ENCODE assay signal across 9 mouse cellular contexts in genomic region chr9:20745129-20745966, GRCm38 (mm10). TPM values are rescaled to one million over a fixed set of nuclear protein-coding genes. Genes with fewer than 3 reads are reported as not detected.
DNase-seq lines count a peak whose midpoint lies in the region; ATAC-seq and TF ChIP-seq lines count a peak whose summit lies in the region.
"Had no signal": no experiment of that assay in that cellular context is flagged by ENCODE, and none has a peak within 500 bp of the region (broad histone marks: within the 10 kb centered on the region; RNA-seq: fewer than 3 reads in every experiment).

No protein-coding gene starts in this region.

- peaks cover 29% of the 10 kb centered on the region for H3K27me3 ChIP-seq in neural tube, embryonic 11.5 days (ENCODE audit: control insufficient read depth, insufficient read depth, low read length)
- peaks cover 16% of the 10 kb centered on the region for H3K27me3 ChIP-seq in forebrain, embryonic 14.5 days (replicated peaks; ENCODE audit: control insufficient read depth, insufficient read depth, low read length)
- peaks cover 45% of the 10 kb centered on the region for H3K27me3 ChIP-seq in limb, embryonic 14.5 days (ENCODE audit: control insufficient read depth, insufficient read depth, low read length)
- H3K27me3 ChIP-seq in stomach, embryonic 15.5 days (replicated peaks), result peaks cover 41% of the 10 kb centered on the region

- no peaks in the 10 kb centered on the region for H3K36me3 ChIP-seq in neural tube, embryonic 11.5 days (ENCODE audit: control insufficient read depth, insufficient read depth, low read length)
- no peaks in the 10 kb centered on the region for H3K36me3 ChIP-seq in forebrain, embryonic 14.5 days (ENCODE audit: control insufficient read depth, insufficient read depth, low read length)
- no peaks in the 10 kb centered on the region for H3K36me3 ChIP-seq in limb, embryonic 14.5 days (ENCODE audit: control insufficient read depth, insufficient read depth, low read length)
- no peaks in the 10 kb centered on the region for H3K36me3 ChIP-seq in stomach, embryonic 15.5 days

- H3K4me3 ChIP-seq in neural tube, embryonic 11.5 days (ENCODE audit: low read depth, low read length), result peak overlapping the region; percentile 46
- H3K4me3 ChIP-seq in forebrain, embryonic 14.5 days (ENCODE audit: low read depth, low read length), result peak overlapping the region; percentile 60
- H3K4me3 ChIP-seq in limb, embryonic 14.5 days (replicated peaks; ENCODE audit: low read length), result peak overlapping the region; percentile 44
- H3K4me3 ChIP-seq in stomach, embryonic 15.5 days (replicated peaks), result peak overlapping the region; percentile 46

- ATAC-seq in neural tube, embryonic 11.5 days (ENCODE audit: insufficient read depth, low FRiP score, low TSS enrichment), result no peak
- peak; percentile 25; the same call in 1 of the 2 replicates for ATAC-seq in forebrain, embryonic 14.5 days
- ATAC-seq in limb, embryonic 14.5 days (ENCODE audit: low FRiP score, low read depth), result no peak
- ATAC-seq in stomach, embryonic 15.5 days (ENCODE audit: insufficient read depth, low FRiP score, low read depth), result no peak
- ATAC-seq in erythroblast, adult 5-6 weeks (replicated peaks; ENCODE audit: low FRiP score, poor library complexity, severe bottlenecking), result no peak
- ATAC-seq: activated CD4-positive, CD25-positive, alpha-beta regulatory T cell, adult 4 months had no signal

- TF ChIP-seq POLR2A in limb, embryonic 14.5 days (IDR thresholded peaks at IDR 0.05; ENCODE audit: borderline replicate concordance, extremely low read depth, insufficient read depth, insufficient read length), result no peak

- H3K4me1 ChIP-seq in neural tube, embryonic 11.5 days (ENCODE audit: control insufficient read depth, insufficient read depth, low read length), result peaks cover 3% of the 10 kb centered on the region
- peaks cover 5% of the 10 kb centered on the region for H3K4me1 ChIP-seq in forebrain, embryonic 14.5 days (ENCODE audit: control insufficient read depth, insufficient read depth, low read length)
- H3K4me1 ChIP-seq in limb, embryonic 14.5 days (ENCODE audit: control insufficient read depth, insufficient read depth, low read length), result peaks cover 9% of the 10 kb centered on the region; the same call in 1 of the 2 replicates
- peaks cover 20% of the 10 kb centered on the region for H3K4me1 ChIP-seq in stomach, embryonic 15.5 days

- no peak for DNase-seq in neural tube, embryonic 11.5 days (ENCODE audit: low spot score)
- DNase-seq in neural tube, embryonic 10.5 days (ENCODE audit: extremely low spot score, low spot score), result no peak
- DNase-seq in forebrain, embryonic 14.5 days (ENCODE audit: low spot score), result no peak
- DNase-seq in limb, embryonic 14.5 days (ENCODE audit: low spot score), result no peak
- DNase-seq in cerebellum, postnatal 4 days (ENCODE audit: low spot score in 2 of 2), result no peak

- H3K4me2 ChIP-seq in neural tube, embryonic 11.5 days (ENCODE audit: low read depth), result peak overlapping the region; percentile 85
- H3K4me2 ChIP-seq in forebrain, embryonic 14.5 days (ENCODE audit: low read length), result peak overlapping the region; percentile 77
- H3K4me2 ChIP-seq in limb, embryonic 14.5 days (replicated peaks; ENCODE audit: low read depth, low read length, severe bottlenecking), result peak overlapping the region; percentile 84
- peak overlapping the region; percentile 85 for H3K4me2 ChIP-seq in stomach, embryonic 15.5 days

- 10% methylated on average over 17 of the region's 17 CpGs for WGBS in neural tube, embryonic 11.5 days
- 9% methylated on average over 17 of the region's 17 CpGs for WGBS in forebrain, embryonic 14.5 days
- 12% methylated on average over 17 of the region's 17 CpGs for WGBS in limb, embryonic 14.5 days
- WGBS in stomach, embryonic 15.5 days, result 14% methylated on average over 17 of the region's 17 CpGs

- no peak overlapping the region for H3K27ac ChIP-seq in neural tube, embryonic 11.5 days (ENCODE audit: low read depth, low read length)
- no peak overlapping the region for H3K27ac ChIP-seq in forebrain, embryonic 14.5 days (ENCODE audit: low read depth, low read length)
- H3K27ac ChIP-seq in limb, embryonic 14.5 days (replicated peaks; ENCODE audit: low read depth, low read length), result no peak overlapping the region
- no peak overlapping the region for H3K27ac ChIP-seq in stomach, embryonic 15.5 days

- H3K9ac ChIP-seq in neural tube, embryonic 11.5 days (ENCODE audit: low read length), result peak overlapping the region; percentile 60
- H3K9ac ChIP-seq in forebrain, embryonic 14.5 days (ENCODE audit: low read length), result peak overlapping the region; percentile 82
- H3K9ac ChIP-seq in limb, embryonic 14.5 days (ENCODE audit: low read depth, low read length, severe bottlenecking), result no peak overlapping the region
- H3K9ac ChIP-seq in stomach, embryonic 15.5 days, result no peak overlapping the region

- H3K9me3 ChIP-seq in neural tube, embryonic 11.5 days (ENCODE audit: control insufficient read depth, low read length), result no peaks in the 10 kb centered on the region
- H3K9me3 ChIP-seq in forebrain, embryonic 14.5 days (replicated peaks; ENCODE audit: control insufficient read depth, low read length), result no peaks in the 10 kb centered on the region
- H3K9me3 ChIP-seq in limb, embryonic 14.5 days (ENCODE audit: control insufficient read depth, low read length), result 0 out of 2 replicates have a peak, but pooled peaks cover 3% of the 10 kb centered on the region
- H3K9me3 ChIP-seq in stomach, embryonic 15.5 days, result no peaks in the 10 kb centered on the region

RNA-seq across cellular contexts. Expression of gene Olfm2, which starts 0.8 kb away (rescaled TPM):
- 76.1 and 88.4 TPM in 2 replicates for polyA plus RNA-seq in neural tube, embryonic 11.5 days (2014; fragmentation: Nextera tagmentation; extraction: Ambion mirVana)
- polyA plus RNA-seq in forebrain, embryonic 14.5 days (2014; fragmentation: Nextera tagmentation; extraction: Ambion mirVana), result 88.7 and 113 TPM in 2 replicates
- polyA plus RNA-seq in limb, embryonic 14.5 days (2012; rRNA removed), result 6.9 and 8.8 TPM in 2 replicates
- 4.8 and 6.5 TPM in 2 replicates for polyA plus RNA-seq in limb, embryonic 14.5 days (2014; fragmentation: Nextera tagmentation; extraction: Ambion mirVana)
- polyA plus RNA-seq in stomach, embryonic 15.5 days (2015; fragmentation: Nextera tagmentation; extraction: Ambion mirVana), result 6.7 and 7.5 TPM in 2 replicates
- not detected in 2 replicates for total RNA-seq in erythroblast, adult 5-6 weeks (2015; ENCODE audit: low replicate concordance)
- not detected in 2 replicates for total RNA-seq in erythroblast, adult 5-6 weeks (2017; ENCODE audit: low replicate concordance)
- total RNA-seq: megakaryocyte, adult 5-6 weeks had no signal

Comparison
In these comparisons a context has a peak if more than half of its experiments do, and no peak if none do; other contexts are left out.
1. H3K9ac ChIP-seq: peak in neural tube, embryonic 11.5 days (single experiment) and forebrain, embryonic 14.5 days (single experiment); none in limb, embryonic 14.5 days (single experiment) and stomach, embryonic 15.5 days (single experiment).
2. Peak in every context shown above with its lines, with median percentiles within 50 percentile points of each other: H3K4me2 ChIP-seq and H3K4me3 ChIP-seq.